Mouse (Mus musculus) heart, embryonic 10.5 days (tissue): ENCODE measurements around the gene Trim27. TPM values are rescaled to one million over a fixed set of nuclear protein-coding genes. Genes with fewer than 3 reads are reported as not detected.

Experiments
- DNase-seq: peaks from one replicate; pipeline ENCODE4 v3.0.0-alpha.2; 2017; ENCODE audit warnings: low spot score
- H3K27ac ChIP-seq: fragments of 300-500 bp; sonication (generic); 2 replicates; pipeline ENCODE4 v1.5.1; 2016; ENCODE audit warnings: mild to moderate bottlenecking
- H3K27me3 ChIP-seq: fragments of 300-500 bp; sonication (generic); 2 replicates; pipeline ENCODE4 v1.6.1; 2016; ENCODE audit warnings: mild to moderate bottlenecking; ENCODE audit not compliant: poor library complexity, insufficient read depth, severe bottlenecking
- H3K36me3 ChIP-seq: fragments of 300-500 bp; sonication (generic); 2 replicates; pipeline ENCODE4 v1.6.1; 2016; ENCODE audit warnings: mild to moderate bottlenecking, moderate library complexity
- H3K4me1 ChIP-seq: fragments of 300-500 bp; sonication (generic); 2 replicates; pipeline ENCODE4 v1.6.1; 2016; ENCODE audit warnings: mild to moderate bottlenecking
- H3K4me3 ChIP-seq: fragments of 300-500 bp; sonication (generic); 2 replicates; pipeline ENCODE4 v1.5.1; 2016; ENCODE audit warnings: mild to moderate bottlenecking, moderate library complexity
- H3K9me3 ChIP-seq: fragments of 300-500 bp; sonication (generic); 2 replicates; pipeline ENCODE4 v1.6.1; 2016; ENCODE audit warnings: mild to moderate bottlenecking, moderate library complexity
- WGBS: fragments of 180-500 bp; shearing (Covaris S2); methylation state at CpG from one replicate; pipeline ENCODE4 v1.1.7; 2016; 5-methylcytosine and 5-hydroxymethylcytosine counted together
- polyA plus RNA-seq: library from polyadenylated mRNA; unstranded; fragments of >200 nt; fragmentation: Nextera tagmentation; extraction: Ambion mirVana; gene quantifications from 2 replicates; pipeline ENCODE4 v1.2.1, GENCODE M21; 2016

Gene Trim27
- polyA plus RNA-seq, 1 experiment from 2014 or later: 152 TPM

DNA sequence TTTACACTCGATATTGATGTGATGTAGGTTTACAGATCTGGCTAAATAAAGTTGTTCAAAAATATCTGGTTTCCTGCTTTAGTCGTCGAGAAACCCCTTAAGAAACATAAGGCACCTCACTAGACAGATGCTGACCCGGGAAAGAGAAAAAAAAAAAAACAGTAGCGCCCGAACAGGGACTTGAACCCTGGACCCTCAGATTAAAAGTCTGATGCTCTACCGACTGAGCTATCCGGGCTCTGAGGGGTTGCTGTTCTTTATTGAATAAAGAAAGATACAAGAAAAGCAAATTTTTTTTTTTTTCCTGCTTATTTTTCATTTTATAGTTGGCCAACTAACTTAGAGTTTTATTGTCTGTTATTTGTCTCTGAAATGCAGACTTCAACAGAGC, 11.3 kb upstream of the Trim27 start:
- Histone ChIP-seq H3K9me3 (no peaks in the 10 kb centered on the region), H3K27ac (no peak overlapping the region), H3K36me3 (no peaks in the 10 kb centered on the region), H3K4me3 (peak overlapping the region; percentile 71), H3K4me1 (peaks cover 9% of the 10 kb centered on the region; the same call in 1 of the 2 replicates), H3K27me3 (no peaks in the 10 kb centered on the region)
- no peak for DNase-seq
- WGBS: under 1% methylated on average over 8 of the region's 8 CpGs

GRCm38 (mm10) chr13:21168371-21169011, 10.8 kb upstream of the Trim27 start:
- DNase-seq: no peak
- under 1% methylated on average over 16 of the region's 16 CpGs for WGBS

GRCm38 (mm10) chr13:21169121-21169656, 10.1 kb upstream of the Trim27 start:
- no peaks in the 10 kb centered on the region for H3K9me3 ChIP-seq
- H3K4me3 ChIP-seq: peak overlapping the region; percentile 71
- H3K36me3 ChIP-seq: no peaks in the 10 kb centered on the region
- no peaks in the 10 kb centered on the region for H3K27me3 ChIP-seq
- H3K4me1 ChIP-seq: peaks cover 9% of the 10 kb centered on the region; the same call in 1 of the 2 replicates
- no peak overlapping the region for H3K27ac ChIP-seq
- DNase-seq: no peak
- WGBS: 4% methylated on average over 14 of the region's 14 CpGs

More at GRCm38 (mm10) chr13:21168371-21169011, 10.8 kb upstream of the Trim27 start:
- H3K36me3 ChIP-seq: no peaks in the 10 kb centered on the region
- H3K4me3 ChIP-seq: peak overlapping the region; percentile 71
- H3K9me3 ChIP-seq: no peaks in the 10 kb centered on the region
- peaks cover 9% of the 10 kb centered on the region; the same call in 1 of the 2 replicates for H3K4me1 ChIP-seq
- no peaks in the 10 kb centered on the region for H3K27me3 ChIP-seq
- H3K27ac ChIP-seq: peak overlapping the region; percentile 36; the same call in 1 of the 2 replicates

DNA sequence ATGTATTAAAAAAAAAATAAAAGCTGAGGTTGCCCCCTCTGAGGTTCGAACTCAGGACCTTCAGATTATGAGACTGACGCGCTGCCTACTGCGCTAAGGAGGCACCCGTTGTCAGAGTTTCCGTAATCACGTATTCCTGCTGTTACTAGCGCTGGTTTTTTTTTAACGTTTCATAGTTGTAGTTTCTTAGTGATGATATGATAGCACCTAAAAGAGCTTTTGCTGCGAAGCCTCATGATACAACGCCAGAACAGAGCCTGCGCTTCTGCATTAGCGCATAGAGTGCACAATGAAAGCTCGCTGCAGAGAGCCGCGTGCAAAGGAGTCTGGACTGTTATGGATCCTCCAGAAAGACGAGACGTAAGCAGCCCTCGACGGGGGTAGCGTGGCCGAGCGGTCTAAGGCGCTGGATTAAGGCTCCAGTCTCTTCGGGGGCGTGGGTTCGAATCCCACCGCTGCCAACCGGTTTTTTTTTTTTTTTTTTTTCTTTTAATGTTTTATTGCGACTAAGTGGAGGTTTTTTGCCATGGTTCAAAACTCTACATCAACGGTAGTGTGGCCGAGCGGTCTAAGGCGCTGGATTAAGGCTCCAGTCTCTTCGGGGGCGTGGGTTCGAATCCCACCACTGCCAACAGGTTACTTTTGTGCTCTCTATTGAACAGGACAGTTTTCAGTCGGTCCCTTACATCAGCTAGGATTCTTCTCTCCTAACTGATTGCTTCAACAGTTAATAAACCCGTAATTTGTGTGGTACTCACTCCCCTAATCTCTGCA, 9.4 kb upstream of the Trim27 start:
- Histone ChIP-seq H3K27me3 (no peaks in the 10 kb centered on the region), H3K9me3 (no peaks in the 10 kb centered on the region), H3K4me3 (peak overlapping the region; percentile 71), H3K4me1 (peaks cover 9% of the 10 kb centered on the region; the same call in 1 of the 2 replicates), H3K36me3 (no peaks in the 10 kb centered on the region), H3K27ac (no peak overlapping the region; the same call in 1 of the 2 replicates)
- under 1% methylated on average over 39 of the region's 39 CpGs for WGBS
- DNase-seq: peak; percentile 86

DNA sequence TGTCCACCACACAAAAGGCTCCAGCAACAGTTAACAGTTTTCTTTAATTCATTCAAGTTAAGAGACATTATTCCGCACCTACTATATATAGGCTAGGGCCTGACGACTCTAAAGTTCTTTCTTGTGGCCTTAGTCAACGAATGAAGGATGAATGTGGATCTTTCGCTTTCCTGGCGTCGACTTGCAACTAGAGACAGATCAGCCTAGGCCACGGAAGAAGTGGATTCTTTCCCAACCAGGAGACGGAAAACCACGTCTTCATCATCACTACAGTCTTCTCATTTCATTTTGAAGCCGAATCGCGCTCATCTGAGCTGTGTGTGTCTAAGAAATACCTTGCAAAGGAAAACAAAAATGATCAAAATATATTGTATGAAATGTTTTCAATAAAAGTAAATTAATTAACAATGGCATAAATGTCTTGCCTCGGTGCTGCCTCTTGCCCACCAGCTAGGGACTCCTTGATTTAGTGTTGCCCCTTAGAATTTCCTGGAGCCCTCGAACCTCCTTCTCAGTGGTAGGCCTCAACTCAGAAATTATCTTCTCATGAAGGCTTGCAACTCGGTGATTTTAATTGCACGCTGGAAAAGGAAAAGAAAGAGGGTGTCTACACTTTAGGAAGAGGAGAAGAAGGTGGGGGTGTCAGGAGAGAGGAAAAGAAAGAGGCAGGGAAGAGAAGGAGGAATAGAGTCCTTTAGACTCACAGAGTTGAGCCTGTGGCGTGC, 8.7 kb upstream of the Trim27 start:
- H3K4me3 ChIP-seq: peak overlapping the region; percentile 71
- no peaks in the 10 kb centered on the region for H3K9me3 ChIP-seq
- 0 out of 2 replicates have a peak overlapping the region, but pooled peaks have one; percentile 42 for H3K27ac ChIP-seq
- no peak for DNase-seq
- no peaks in the 10 kb centered on the region for H3K36me3 ChIP-seq
- peaks cover 9% of the 10 kb centered on the region; the same call in 1 of the 2 replicates for H3K4me1 ChIP-seq
- no peaks in the 10 kb centered on the region for H3K27me3 ChIP-seq
- WGBS: 34% methylated on average over 17 of the region's 17 CpGs

DNA sequence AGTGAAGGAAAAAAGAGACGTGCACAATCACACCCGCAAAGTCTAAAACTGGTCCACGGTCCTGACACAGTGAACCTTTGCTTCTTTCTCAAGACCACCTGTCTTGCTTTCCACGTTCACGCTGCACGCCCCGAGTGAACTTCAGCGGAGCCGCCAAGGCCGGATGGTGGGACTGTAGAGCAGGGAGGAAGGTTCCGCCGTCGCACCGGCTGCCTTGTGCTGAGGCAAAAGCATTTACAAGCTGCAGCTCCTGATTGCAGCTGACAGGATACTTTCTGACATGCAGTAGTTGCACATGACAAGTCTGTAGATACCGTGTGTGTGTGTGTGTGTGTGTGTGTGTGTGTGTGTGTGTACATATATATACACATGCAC, 8.1 kb upstream of the Trim27 start:
- no peaks in the 10 kb centered on the region for H3K36me3 ChIP-seq
- H3K27ac ChIP-seq: 0 out of 2 replicates have a peak overlapping the region, but pooled peaks have one; percentile 42
- H3K4me1 ChIP-seq: peaks cover 9% of the 10 kb centered on the region; the same call in 1 of the 2 replicates
- no peak for DNase-seq
- H3K27me3 ChIP-seq: no peaks in the 10 kb centered on the region
- H3K4me3 ChIP-seq: peak overlapping the region; percentile 71
- no peaks in the 10 kb centered on the region for H3K9me3 ChIP-seq
- 8% methylated on average over 15 of the region's 15 CpGs for WGBS

DNA sequence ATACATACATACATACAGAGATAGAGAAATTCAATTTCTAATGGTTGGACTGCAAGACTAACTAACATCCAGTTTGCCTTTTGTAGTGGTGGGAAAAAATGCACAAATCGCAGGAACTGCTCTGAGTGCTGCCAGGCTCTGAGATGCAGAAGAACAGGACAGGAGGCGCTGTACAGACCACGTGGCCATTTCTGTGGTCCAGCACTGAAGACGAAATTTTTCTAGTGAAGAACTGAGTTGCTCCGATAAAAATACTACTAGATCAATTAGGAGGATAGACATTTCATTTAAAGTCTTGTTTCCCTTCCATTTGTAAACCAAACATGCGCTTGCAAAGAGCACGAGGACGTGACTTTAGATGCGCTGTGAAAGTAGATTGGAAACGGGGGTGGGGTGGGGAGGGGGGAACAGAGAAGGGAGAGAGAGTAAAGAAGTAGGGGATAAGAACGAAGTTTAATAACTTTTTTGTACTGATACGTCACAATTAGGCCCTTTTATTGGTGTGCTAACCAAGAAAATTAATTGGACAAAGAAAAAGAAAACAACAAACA, 7.6 kb upstream of the Trim27 start:
- Histone ChIP-seq H3K9me3 (no peaks in the 10 kb centered on the region), H3K4me3 (peak overlapping the region; percentile 71), H3K27ac (peak overlapping the region; percentile 64; the same call in 1 of the 2 replicates), H3K4me1 (peaks cover 9% of the 10 kb centered on the region; the same call in 1 of the 2 replicates), H3K36me3 (no peaks in the 10 kb centered on the region), H3K27me3 (no peaks in the 10 kb centered on the region)
- DNase-seq: peak; percentile 82
- WGBS: 0% methylated on average over 12 of the region's 12 CpGs

DNA sequence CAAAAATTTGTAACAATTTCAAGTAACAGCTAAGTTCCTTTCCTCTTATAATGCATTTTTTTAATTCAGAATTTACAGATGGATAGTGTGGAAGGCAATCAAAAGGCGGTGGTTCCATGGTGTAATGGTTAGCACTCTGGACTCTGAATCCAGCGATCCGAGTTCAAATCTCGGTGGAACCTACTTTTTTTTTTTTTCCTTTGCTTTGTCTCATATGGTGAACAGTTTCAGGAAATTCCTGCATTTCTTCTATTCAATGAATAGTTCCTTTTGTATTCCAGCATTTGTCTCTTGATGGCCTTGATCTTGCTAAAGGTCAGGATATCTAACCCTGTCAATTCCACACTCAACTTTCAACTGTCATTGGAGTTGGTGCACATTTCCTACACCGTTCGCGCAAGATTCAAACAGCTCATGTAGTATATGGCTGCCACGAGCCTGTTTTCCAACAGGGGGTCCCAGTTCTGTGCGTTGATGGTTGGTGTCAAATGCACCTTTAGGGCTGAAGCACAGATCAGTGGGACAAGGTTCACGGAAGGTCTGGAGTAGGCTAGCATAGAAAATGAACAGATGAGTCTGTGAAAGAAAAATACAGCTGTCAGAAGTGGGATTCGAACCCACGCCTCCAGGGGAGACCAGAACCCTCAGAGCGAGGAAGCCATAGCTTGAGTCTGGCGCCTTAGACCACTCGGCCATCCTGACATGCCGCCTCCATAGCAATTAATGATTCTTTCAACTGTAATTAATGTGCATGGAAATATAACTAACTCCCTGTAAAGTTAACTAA, 6.8 kb upstream of the Trim27 start:
- DNase-seq: peak; percentile 90
- H3K27ac ChIP-seq: peak overlapping the region; percentile 70; the same call in 1 of the 2 replicates
- under 1% methylated on average over 16 of the region's 16 CpGs for WGBS
- peak overlapping the region; percentile 71 for H3K4me3 ChIP-seq
- H3K27me3 ChIP-seq: no peaks in the 10 kb centered on the region
- H3K4me1 ChIP-seq: peaks cover 9% of the 10 kb centered on the region; the same call in 1 of the 2 replicates
- H3K36me3 ChIP-seq: no peaks in the 10 kb centered on the region
- H3K9me3 ChIP-seq: no peaks in the 10 kb centered on the region

DNA sequence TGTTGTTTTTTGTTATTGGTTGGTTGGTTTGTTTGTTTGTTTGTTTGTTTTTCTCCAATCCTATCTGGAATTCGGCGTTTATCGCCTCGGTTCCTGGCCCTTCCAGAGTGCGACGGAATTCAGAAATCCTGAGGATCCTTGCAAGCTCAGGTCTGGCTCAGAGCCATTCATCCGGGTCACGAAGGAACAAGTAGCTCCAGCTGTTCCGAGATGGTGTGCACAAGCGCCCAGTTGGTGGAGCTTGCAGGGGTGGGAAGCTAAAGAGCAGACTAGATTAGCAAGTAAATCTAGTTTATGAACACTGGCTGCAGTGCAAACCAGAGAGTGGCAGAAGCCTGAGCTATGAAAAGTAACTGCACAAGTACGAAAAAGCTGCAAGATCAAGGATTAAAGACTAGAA, 6.2 kb upstream of the Trim27 start:
- under 1% methylated on average over 11 of the region's 11 CpGs for WGBS
- no peaks in the 10 kb centered on the region for H3K27me3 ChIP-seq
- no peaks in the 10 kb centered on the region for H3K9me3 ChIP-seq
- peaks cover 9% of the 10 kb centered on the region; the same call in 1 of the 2 replicates for H3K4me1 ChIP-seq
- peak; percentile 93 for DNase-seq
- H3K36me3 ChIP-seq: no peaks in the 10 kb centered on the region
- H3K27ac ChIP-seq: peak overlapping the region; percentile 70
- H3K4me3 ChIP-seq: peak overlapping the region; percentile 71

GRCm38 (mm10) chr13:21176733-21177132, 2.5 kb upstream of the Trim27 start:
- no peak for DNase-seq
- no peak overlapping the region for H3K27ac ChIP-seq
- H3K9me3 ChIP-seq: no peaks in the 10 kb centered on the region
- H3K27me3 ChIP-seq: no peaks in the 10 kb centered on the region
- H3K36me3 ChIP-seq: peaks cover under 1% of the 10 kb centered on the region; the same call in 1 of the 2 replicates
- H3K4me1 ChIP-seq: peaks cover 11% of the 10 kb centered on the region
- 73% methylated on average over 11 of the region's 11 CpGs for WGBS
- H3K4me3 ChIP-seq: no peak overlapping the region

GRCm38 (mm10) chr13:21177657-21178056, 1.6 kb upstream of the Trim27 start:
- 62% methylated on average over 5 of the region's 5 CpGs for WGBS
- H3K4me3 ChIP-seq: no peak overlapping the region
- no peaks in the 10 kb centered on the region for H3K9me3 ChIP-seq
- H3K36me3 ChIP-seq: peaks cover 10% of the 10 kb centered on the region
- no peaks in the 10 kb centered on the region for H3K27me3 ChIP-seq
- H3K27ac ChIP-seq: no peak overlapping the region
- H3K4me1 ChIP-seq: peaks cover 20% of the 10 kb centered on the region
- no peak for DNase-seq
